Mouse (Mus musculus): ENCODE measurements at regions not wholly inside any gene's neighbourhood (a gene's known extent, or its start where the extent isn't known, plus 50 kb on each side); places are given as distances from the start of the nearest gene placed in this dataset.

GRCm38 (mm10) chr11:117599049-117599787, 54.9 kb upstream of the Tnrc6c start:
- TF ChIP-seq POLR2A (IDR thresholded peaks at IDR 0.05; ENCODE audit: low read depth, low read length) (no peak), CTCF (IDR thresholded peaks at IDR 0.05; ENCODE audit: borderline replicate concordance, insufficient read depth, low read length) (no peak)

Measured in embryonic fibroblast, embryonic 13.5 days (primary cell).